Mouse (Mus musculus) intestine, embryonic 15.5 days (tissue): ENCODE results near the gene Xdh. TPM values are rescaled to one million over a fixed set of nuclear protein-coding genes. Genes with fewer than 3 reads are reported as not detected.
A peak's percentile ranks its signal among the peaks of the same experiment; 100 is the strongest.

Experiments used
- ATAC-seq: fragments of 200-750 bp; cut with Nextera tagmentation; 2 replicates; pipeline ENCODE4 v1.8.0; 2017; ENCODE audit warnings: moderate TSS enrichment, moderate library complexity
- H3K27ac ChIP-seq: fragments of 300-500 bp; sonication (generic); 2 replicates; pipeline ENCODE4 v1.5.1; 2015; ENCODE audit warnings: mild to moderate bottlenecking, inconsistent platforms
- H3K27me3 ChIP-seq: fragments of 300-500 bp; sonication (generic); replicated peaks from 2 replicates; pipeline ENCODE4 v1.6.1; 2015; ENCODE audit warnings: inconsistent platforms
- H3K36me3 ChIP-seq: fragments of 300-500 bp; sonication (generic); 2 replicates; pipeline ENCODE4 v1.6.1; 2015; ENCODE audit warnings: inconsistent platforms
- H3K4me1 ChIP-seq: fragments of 300-500 bp; sonication (generic); replicated peaks from 2 replicates; pipeline ENCODE4 v1.6.1; 2015; ENCODE audit warnings: inconsistent platforms
- H3K4me2 ChIP-seq: fragments of 300-500 bp; sonication (generic); replicated peaks from 2 replicates; pipeline ENCODE4 v1.6.1; 2015; ENCODE audit warnings: mild to moderate bottlenecking, inconsistent platforms
- H3K4me3 ChIP-seq: fragments of 300-500 bp; sonication (generic); replicated peaks from 2 replicates; pipeline ENCODE4 v1.5.1; 2015; ENCODE audit warnings: inconsistent platforms
- H3K9ac ChIP-seq: fragments of 300-500 bp; sonication (generic); 2 replicates; pipeline ENCODE4 v1.6.1; 2015; ENCODE audit warnings: inconsistent platforms
- H3K9me3 ChIP-seq: fragments of 300-500 bp; sonication (generic); 2 replicates; pipeline ENCODE4 v1.6.1; 2016; ENCODE audit warnings: inconsistent platforms
- WGBS: fragments of 180-500 bp; shearing (Covaris S2); methylation state at CpG from one replicate; pipeline ENCODE4 v1.1.7; 2015; 5-methylcytosine and 5-hydroxymethylcytosine counted together
- polyA plus RNA-seq: library from polyadenylated mRNA; unstranded; fragments of >200 nt; fragmentation: Nextera tagmentation; extraction: Ambion mirVana; gene quantifications from 2 replicates; pipeline ENCODE4 v1.2.1, GENCODE M21; 2015

Xdh gene
- polyA plus RNA-seq, 1 experiment from 2014 or later: 1.9 TPM

GRCm38 (mm10) chr17:73902234-73902636, 47.8 kb downstream of the Xdh start:
- H3K9me3 ChIP-seq: no peaks in the 10 kb centered on the region
- no peaks in the 10 kb centered on the region for H3K4me1 ChIP-seq
- H3K27me3 ChIP-seq: no peaks in the 10 kb centered on the region
- H3K4me3 ChIP-seq: no peak overlapping the region
- no peak for ATAC-seq
- no peaks in the 10 kb centered on the region for H3K36me3 ChIP-seq
- 58% methylated on average over 5 of the region's 5 CpGs for WGBS
- no peak overlapping the region for H3K4me2 ChIP-seq
- no peak overlapping the region for H3K27ac ChIP-seq
- H3K9ac ChIP-seq: no peak overlapping the region

- Histone ChIP-seq H3K4me1 (no peaks in the 10 kb centered on the region), H3K4me2 (no peak overlapping the region), H3K36me3 (no peaks in the 10 kb centered on the region), H3K9ac (no peak overlapping the region), H3K27ac (no peak overlapping the region), H3K4me3 (no peak overlapping the region), H3K27me3 (no peaks in the 10 kb centered on the region), H3K9me3 (no peaks in the 10 kb centered on the region)
- 66% methylated on average over 5 of the region's 5 CpGs for WGBS
- no peak for ATAC-seq
These were observed 55.6 kb downstream of the Xdh start for GRCm38 (mm10) chr17:73894399-73894798.

- no peaks in the 10 kb centered on the region for H3K36me3 ChIP-seq
- H3K4me3 ChIP-seq: no peak overlapping the region
- H3K27me3 ChIP-seq: no peaks in the 10 kb centered on the region
- peak; percentile 23; the same call in 1 of the 2 replicates for ATAC-seq
- no peaks in the 10 kb centered on the region for H3K9me3 ChIP-seq
- no peak overlapping the region for H3K27ac ChIP-seq
- no peak overlapping the region for H3K9ac ChIP-seq
- no peaks in the 10 kb centered on the region for H3K4me1 ChIP-seq
- WGBS: 50% methylated on average over 4 of the region's 4 CpGs
- H3K4me2 ChIP-seq: no peak overlapping the region
These were observed 56.2 kb downstream of the Xdh start for GRCm38 (mm10) chr17:73893822-73894221.

GRCm38 (mm10) chr17:73893207-73893606, 56.8 kb downstream of the Xdh start:
- WGBS: 62% methylated on average over 10 of the region's 10 CpGs

GRCm38 (mm10) chr17:73891590-73891989, 58.4 kb downstream of the Xdh start:
- no peak overlapping the region for H3K4me3 ChIP-seq
- ATAC-seq: no peak
- H3K4me2 ChIP-seq: no peak overlapping the region
- H3K9ac ChIP-seq: no peak overlapping the region
- no peaks in the 10 kb centered on the region for H3K27me3 ChIP-seq
- no peaks in the 10 kb centered on the region for H3K9me3 ChIP-seq
- WGBS: 87% methylated on average over 1 of the region's 1 CpGs
- no peaks in the 10 kb centered on the region for H3K4me1 ChIP-seq
- H3K36me3 ChIP-seq: no peaks in the 10 kb centered on the region
- H3K27ac ChIP-seq: no peak overlapping the region

More at GRCm38 (mm10) chr17:73893207-73893606, 56.8 kb downstream of the Xdh start:
- Histone ChIP-seq H3K4me3 (no peak overlapping the region), H3K27me3 (no peaks in the 10 kb centered on the region), H3K9me3 (no peaks in the 10 kb centered on the region), H3K4me1 (no peaks in the 10 kb centered on the region), H3K36me3 (no peaks in the 10 kb centered on the region), H3K9ac (no peak overlapping the region), H3K4me2 (no peak overlapping the region), H3K27ac (no peak overlapping the region)
- no peak for ATAC-seq

- Histone ChIP-seq H3K4me2 (no peak overlapping the region), H3K9ac (no peak overlapping the region), H3K4me1 (no peaks in the 10 kb centered on the region), H3K27ac (no peak overlapping the region), H3K9me3 (no peaks in the 10 kb centered on the region), H3K4me3 (no peak overlapping the region), H3K36me3 (no peaks in the 10 kb centered on the region), H3K27me3 (no peaks in the 10 kb centered on the region)
- 83% methylated on average over 25 of the region's 25 CpGs for WGBS
- ATAC-seq: no peak
These were observed 63.8 kb downstream of the Xdh start for GRCm38 (mm10) chr17:73886071-73886785.

GRCm38 (mm10) chr17:73883332-73883731, 66.7 kb downstream of the Xdh start:
- Histone ChIP-seq H3K9ac (no peak overlapping the region), H3K27me3 (no peaks in the 10 kb centered on the region), H3K36me3 (no peaks in the 10 kb centered on the region), H3K4me1 (no peaks in the 10 kb centered on the region), H3K4me2 (no peak overlapping the region), H3K27ac (no peak overlapping the region), H3K9me3 (no peaks in the 10 kb centered on the region), H3K4me3 (no peak overlapping the region)
- WGBS: 78% methylated on average over 12 of the region's 12 CpGs
- ATAC-seq: no peak

GRCm38 (mm10) chr17:73882194-73882593, 67.8 kb downstream of the Xdh start:
- H3K27me3 ChIP-seq: no peaks in the 10 kb centered on the region
- H3K27ac ChIP-seq: no peak overlapping the region
- no peaks in the 10 kb centered on the region for H3K36me3 ChIP-seq
- peak; percentile 79 for ATAC-seq
- H3K4me1 ChIP-seq: no peaks in the 10 kb centered on the region
- H3K4me2 ChIP-seq: no peak overlapping the region
- 14% methylated on average over 9 of the region's 9 CpGs for WGBS
- H3K9me3 ChIP-seq: no peaks in the 10 kb centered on the region
- no peak overlapping the region for H3K4me3 ChIP-seq
- no peak overlapping the region for H3K9ac ChIP-seq

GRCm38 (mm10) chr17:73881295-73881694, 68.7 kb downstream of the Xdh start:
- Histone ChIP-seq H3K9ac (no peak overlapping the region), H3K4me3 (no peak overlapping the region), H3K9me3 (no peaks in the 10 kb centered on the region), H3K27ac (no peak overlapping the region), H3K27me3 (no peaks in the 10 kb centered on the region), H3K4me2 (no peak overlapping the region), H3K36me3 (no peaks in the 10 kb centered on the region), H3K4me1 (no peaks in the 10 kb centered on the region)
- WGBS: 40% methylated on average over 6 of the region's 6 CpGs
- no peak for ATAC-seq

- H3K27me3 ChIP-seq: no peaks in the 10 kb centered on the region
- H3K27ac ChIP-seq: no peak overlapping the region
- no peaks in the 10 kb centered on the region for H3K36me3 ChIP-seq
- no peak for ATAC-seq
- H3K4me1 ChIP-seq: no peaks in the 10 kb centered on the region
- no peak overlapping the region for H3K9ac ChIP-seq
- H3K4me3 ChIP-seq: no peak overlapping the region
- no peaks in the 10 kb centered on the region for H3K9me3 ChIP-seq
- no peak overlapping the region for H3K4me2 ChIP-seq
- WGBS: 84% methylated on average over 6 of the region's 6 CpGs
These were observed 69.7 kb downstream of the Xdh start for GRCm38 (mm10) chr17:73880286-73880685.

GRCm38 (mm10) chr17:73879262-73879916, 70.6 kb downstream of the Xdh start:
- Histone ChIP-seq H3K4me3 (no peak overlapping the region), H3K27me3 (no peaks in the 10 kb centered on the region), H3K4me2 (no peak overlapping the region), H3K9ac (no peak overlapping the region), H3K9me3 (no peaks in the 10 kb centered on the region), H3K36me3 (no peaks in the 10 kb centered on the region), H3K27ac (no peak overlapping the region), H3K4me1 (no peaks in the 10 kb centered on the region)
- ATAC-seq: no peak
- WGBS: 95% methylated on average over 10 of the region's 10 CpGs

GRCm38 (mm10) chr17:73875674-73876073, 74.3 kb downstream of the Xdh start:
- Histone ChIP-seq H3K9me3 (no peaks in the 10 kb centered on the region), H3K4me2 (no peak overlapping the region), H3K27me3 (no peaks in the 10 kb centered on the region), H3K27ac (no peak overlapping the region), H3K4me3 (no peak overlapping the region), H3K36me3 (no peaks in the 10 kb centered on the region), H3K4me1 (no peaks in the 10 kb centered on the region), H3K9ac (no peak overlapping the region)
- ATAC-seq: no peak
- whole genome bisulfite sequencing: 81% methylated on average over 7 of the region's 7 CpGs

- H3K27me3 ChIP-seq: no peaks in the 10 kb centered on the region
- no peaks in the 10 kb centered on the region for H3K4me1 ChIP-seq
- H3K36me3 ChIP-seq: no peaks in the 10 kb centered on the region
- no peak overlapping the region for H3K4me2 ChIP-seq
- H3K4me3 ChIP-seq: no peak overlapping the region
- 81% methylated on average over 4 of the region's 4 CpGs for WGBS
- H3K9ac ChIP-seq: no peak overlapping the region
- H3K27ac ChIP-seq: no peak overlapping the region
- ATAC-seq: no peak
- no peaks in the 10 kb centered on the region for H3K9me3 ChIP-seq
These were observed 74.7 kb downstream of the Xdh start for GRCm38 (mm10) chr17:73875268-73875667.
